Mouse (Mus musculus): ENCODE measurements at regions not wholly inside any gene's neighbourhood (a gene's known extent, or its start where the extent isn't known, plus 50 kb on each side); places are given as distances from the start of the nearest gene placed in this dataset.

DNA sequence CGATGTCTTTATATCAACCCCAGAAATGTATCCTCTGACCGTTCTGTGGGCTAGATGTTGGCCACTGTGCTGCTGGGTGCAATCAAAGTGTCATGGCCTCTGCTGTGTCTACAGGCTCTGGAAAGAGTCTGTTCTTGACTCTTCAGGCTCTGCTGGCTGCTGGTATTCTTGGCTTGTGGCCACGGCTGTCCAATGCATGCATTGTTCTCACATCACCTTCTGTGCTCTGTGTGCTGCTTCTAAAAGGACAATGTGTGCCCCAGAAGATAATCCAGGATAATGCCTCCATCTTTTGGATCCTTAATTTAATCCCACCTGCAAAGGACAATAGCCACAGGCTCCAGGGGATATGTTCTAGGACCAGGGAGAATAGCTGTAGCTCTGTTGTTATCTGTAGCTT lies 77.5 kb upstream of the Dapl1 start:
- ATAC-seq (ENCODE audit: low FRiP score, low read depth) (no peak), DNase-seq (ENCODE audit: low spot score) (no peak)
- no peak for TF ChIP-seq POLR2A (IDR thresholded peaks at IDR 0.05; ENCODE audit: borderline replicate concordance, extremely low read depth, insufficient read depth, insufficient read length)
- no peak overlapping the region for H3K9ac ChIP-seq (ENCODE audit: low read depth, low read length, severe bottlenecking)
- H3K9me3 ChIP-seq (ENCODE audit: control insufficient read depth, low read length) = no peaks in the 10 kb centered on the region
- H3K36me3 ChIP-seq (ENCODE audit: control insufficient read depth, insufficient read depth, low read length) = no peaks in the 10 kb centered on the region
- no peak overlapping the region for H3K4me3 ChIP-seq (replicated peaks; ENCODE audit: low read length)
- WGBS = 89% methylated on average over 3 of the region's 3 CpGs
- H3K27me3 ChIP-seq (ENCODE audit: control insufficient read depth, insufficient read depth, low read length) = no peaks in the 10 kb centered on the region
- H3K27ac ChIP-seq (replicated peaks; ENCODE audit: low read depth, low read length) = no peak overlapping the region
- H3K4me1 ChIP-seq (ENCODE audit: control insufficient read depth, insufficient read depth, low read length) = no peaks in the 10 kb centered on the region; the same call in 1 of the 2 replicates
- no peak overlapping the region for H3K4me2 ChIP-seq (replicated peaks; ENCODE audit: low read depth, low read length, severe bottlenecking)

DNA sequence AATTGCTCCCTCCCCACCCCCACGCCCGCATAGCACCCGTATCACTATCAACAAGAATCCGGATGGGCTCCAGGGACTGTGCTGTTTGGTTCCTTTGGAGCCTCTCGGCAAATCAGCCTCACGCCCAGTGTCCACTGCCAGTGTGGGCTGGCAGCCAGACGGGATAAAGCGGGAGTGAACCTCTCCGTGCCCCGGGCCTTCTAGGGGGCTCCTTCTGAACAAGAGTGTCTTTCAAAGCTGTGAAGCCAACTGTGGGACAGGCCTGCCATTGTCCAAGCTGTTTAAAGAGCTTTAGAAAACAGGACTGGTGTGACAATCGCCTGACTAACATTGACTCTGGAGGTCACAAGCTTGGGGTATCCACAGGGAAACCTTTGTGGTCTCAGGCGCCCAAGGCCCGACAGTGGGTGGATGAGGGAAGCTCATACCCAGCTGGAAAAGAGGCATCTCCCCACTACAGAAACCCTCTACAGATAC lies 76.9 kb upstream of the Dapl1 start:
- DNase-seq (ENCODE audit: low spot score) (no peak), ATAC-seq (ENCODE audit: low FRiP score, low read depth) (no peak)
- Histone ChIP-seq H3K9ac (ENCODE audit: low read depth, low read length, severe bottlenecking) (no peak overlapping the region), H3K4me2 (replicated peaks; ENCODE audit: low read depth, low read length, severe bottlenecking) (no peak overlapping the region), H3K4me3 (replicated peaks; ENCODE audit: low read length) (no peak overlapping the region), H3K27me3 (ENCODE audit: control insufficient read depth, insufficient read depth, low read length) (no peaks in the 10 kb centered on the region), H3K27ac (replicated peaks; ENCODE audit: low read depth, low read length) (no peak overlapping the region), H3K9me3 (ENCODE audit: control insufficient read depth, low read length) (no peaks in the 10 kb centered on the region; the same call in 1 of the 2 replicates), H3K36me3 (ENCODE audit: control insufficient read depth, insufficient read depth, low read length) (no peaks in the 10 kb centered on the region), H3K4me1 (ENCODE audit: control insufficient read depth, insufficient read depth, low read length) (no peaks in the 10 kb centered on the region)
- WGBS = 86% methylated on average over 13 of the region's 13 CpGs
- no peak for TF ChIP-seq POLR2A (IDR thresholded peaks at IDR 0.05; ENCODE audit: borderline replicate concordance, extremely low read depth, insufficient read depth, insufficient read length)

- WGBS = 82% methylated on average over 10 of the region's 10 CpGs
- Histone ChIP-seq H3K4me1 (ENCODE audit: control insufficient read depth, insufficient read depth, low read length) (no peaks in the 10 kb centered on the region), H3K27me3 (ENCODE audit: control insufficient read depth, insufficient read depth, low read length) (no peaks in the 10 kb centered on the region), H3K9ac (ENCODE audit: low read depth, low read length, severe bottlenecking) (no peak overlapping the region), H3K27ac (replicated peaks; ENCODE audit: low read depth, low read length) (no peak overlapping the region), H3K4me2 (replicated peaks; ENCODE audit: low read depth, low read length, severe bottlenecking) (no peak overlapping the region), H3K36me3 (ENCODE audit: control insufficient read depth, insufficient read depth, low read length) (no peaks in the 10 kb centered on the region), H3K9me3 (ENCODE audit: control insufficient read depth, low read length) (peaks cover 4% of the 10 kb centered on the region; the same call in 1 of the 2 replicates), H3K4me3 (replicated peaks; ENCODE audit: low read length) (no peak overlapping the region)
- DNase-seq (ENCODE audit: low spot score) = no peak
- TF ChIP-seq POLR2A (IDR thresholded peaks at IDR 0.05; ENCODE audit: borderline replicate concordance, extremely low read depth, insufficient read depth, insufficient read length) = no peak
- no peak for ATAC-seq (ENCODE audit: low FRiP score, low read depth)
Measured at GRCm38 (mm10) chr2:59408040-59408587, 76.3 kb upstream of the Dapl1 start.

DNA sequence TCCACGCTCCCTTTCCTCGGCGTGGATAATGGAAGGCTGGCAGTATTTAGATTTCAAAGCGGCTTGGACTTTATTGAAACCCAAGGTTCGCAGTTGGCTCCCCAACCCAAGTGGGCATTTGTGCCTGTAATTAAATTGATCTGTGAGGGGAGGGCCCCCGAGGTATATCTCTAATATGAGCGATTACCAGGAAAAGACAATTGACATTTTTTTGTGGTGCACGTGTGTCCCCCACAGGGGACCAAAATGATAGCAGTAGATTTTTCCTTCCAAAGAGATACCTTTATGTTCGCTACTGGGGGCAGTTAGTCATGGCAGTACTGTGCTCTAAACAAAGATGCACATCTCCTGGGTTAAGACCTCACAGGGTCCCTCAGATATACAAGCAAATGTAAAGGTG lies 69.8 kb upstream of the Dapl1 start:
- TF ChIP-seq POLR2A (IDR thresholded peaks at IDR 0.05; ENCODE audit: borderline replicate concordance, extremely low read depth, insufficient read depth, insufficient read length) = no peak
- 88% methylated on average over 9 of the region's 9 CpGs for WGBS
- H3K4me1 ChIP-seq (ENCODE audit: control insufficient read depth, insufficient read depth, low read length) = no peaks in the 10 kb centered on the region
- DNase-seq (ENCODE audit: low spot score) (no peak), ATAC-seq (ENCODE audit: low FRiP score, low read depth) (no peak)
- H3K4me3 ChIP-seq (replicated peaks; ENCODE audit: low read length) = no peak overlapping the region
- no peak overlapping the region for H3K9ac ChIP-seq (ENCODE audit: low read depth, low read length, severe bottlenecking)
- no peaks in the 10 kb centered on the region for H3K36me3 ChIP-seq (ENCODE audit: control insufficient read depth, insufficient read depth, low read length)
- no peak overlapping the region for H3K27ac ChIP-seq (replicated peaks; ENCODE audit: low read depth, low read length)
- no peak overlapping the region for H3K4me2 ChIP-seq (replicated peaks; ENCODE audit: low read depth, low read length, severe bottlenecking)
- no peaks in the 10 kb centered on the region for H3K27me3 ChIP-seq (ENCODE audit: control insufficient read depth, insufficient read depth, low read length)
- H3K9me3 ChIP-seq (ENCODE audit: control insufficient read depth, low read length) = peaks cover 4% of the 10 kb centered on the region; the same call in 1 of the 2 replicates

GRCm38 (mm10) chr2:59416491-59417195 lies 67.8 kb upstream of the Dapl1 start:
- DNase-seq (ENCODE audit: low spot score) (no peak), ATAC-seq (ENCODE audit: low FRiP score, low read depth) (no peak)
- TF ChIP-seq POLR2A (IDR thresholded peaks at IDR 0.05; ENCODE audit: borderline replicate concordance, extremely low read depth, insufficient read depth, insufficient read length) = no peak
- 48% methylated on average over 8 of the region's 8 CpGs for WGBS
- Histone ChIP-seq H3K4me3 (replicated peaks; ENCODE audit: low read length) (no peak overlapping the region), H3K4me1 (ENCODE audit: control insufficient read depth, insufficient read depth, low read length) (no peaks in the 10 kb centered on the region), H3K9ac (ENCODE audit: low read depth, low read length, severe bottlenecking) (no peak overlapping the region), H3K4me2 (replicated peaks; ENCODE audit: low read depth, low read length, severe bottlenecking) (no peak overlapping the region), H3K27me3 (ENCODE audit: control insufficient read depth, insufficient read depth, low read length) (no peaks in the 10 kb centered on the region), H3K36me3 (ENCODE audit: control insufficient read depth, insufficient read depth, low read length) (no peaks in the 10 kb centered on the region), H3K27ac (replicated peaks; ENCODE audit: low read depth, low read length) (no peak overlapping the region), H3K9me3 (ENCODE audit: control insufficient read depth, low read length) (peaks cover 4% of the 10 kb centered on the region; the same call in 1 of the 2 replicates)

All from limb, embryonic 14.5 days (tissue).